Mouse (Mus musculus) cerebellum, adult 2 months (tissue): Measurements from ENCODE around the gene Wwc2. TPM values are rescaled to one million over a fixed set of nuclear protein-coding genes. Genes with fewer than 3 reads are reported as not detected.

Experiments used
- DNase-seq, 2 experiments: peaks; one replicate each; pipeline ENCODE4 v3.0.0; 2021
- H3K27ac ChIP-seq: fragments of 200-500 bp; 2 replicates; pipeline ENCODE4 v1.5.1; 2012; ENCODE audit warnings: low read length, control low read depth, inconsistent platforms; ENCODE audit not compliant: insufficient read depth
- H3K27me3 ChIP-seq: fragments of 200-500 bp; 2 replicates; pipeline ENCODE4 v1.6.1; 2012; ENCODE audit warnings: inconsistent platforms, mild to moderate bottlenecking, low read length, moderate library complexity; ENCODE audit not compliant: control insufficient read depth, insufficient read depth
- H3K4me1 ChIP-seq: fragments of 200-500 bp; 2 replicates; pipeline ENCODE4 v1.6.1; 2011; ENCODE audit warnings: low read length; ENCODE audit not compliant: control insufficient read depth, insufficient read depth
- H3K4me3 ChIP-seq: fragments of 200-500 bp; replicated peaks from 2 replicates; pipeline ENCODE3; 2011; ENCODE audit warnings: mild to moderate bottlenecking, low read depth, low read length, control low read depth; ENCODE audit not compliant: insufficient read depth
- CTCF ChIP-seq: fragments of 200-500 bp; IDR thresholded peaks from 2 replicates; pipeline ENCODE4 v1.5.1; 2011; ENCODE audit warnings: low read depth, mild to moderate bottlenecking, control low read depth, low read length, moderate library complexity, borderline replicate concordance; ENCODE audit not compliant: insufficient read depth
- POLR2A ChIP-seq: fragments of 200-500 bp; IDR thresholded peaks from 2 replicates; pipeline ENCODE4 v1.6.1; 2011; ENCODE audit warnings: low read length, control low read depth, borderline replicate concordance; ENCODE audit not compliant: insufficient read depth
- WGBS: fragments of 180-500 bp; shearing (Covaris S2); methylation state at CpG from one replicate; pipeline ENCODE4 v1.1.7; 2018; 5-methylcytosine and 5-hydroxymethylcytosine counted together
- polyA plus RNA-seq: library from polyadenylated mRNA; depleted of rRNA; stranded (reverse); fragments of >200 nt; gene quantifications from 2 replicates; pipeline ENCODE4 v1.2.3, GENCODE M21; 2012

Gene Wwc2
- polyA plus RNA-seq, 1 experiment, result 6.3 TPM

- WGBS, result 78% methylated on average over 6 of the region's 6 CpGs
- TF ChIP-seq CTCF (no peak), POLR2A (no peak)
These were observed 142.8 kb downstream of the Wwc2 start for GRCm38 (mm10) chr8:47847931-47848330.

GRCm38 (mm10) chr8:47847161-47847560, 143.6 kb downstream of the Wwc2 start:
- no peak for DNase-seq
- H3K4me1 ChIP-seq, result peaks cover 4% of the 10 kb centered on the region; the same call in 1 of the 2 replicates
- no peaks in the 10 kb centered on the region for H3K27me3 ChIP-seq
- H3K4me3 ChIP-seq, result no peak overlapping the region
- 21% methylated on average over 14 of the region's 14 CpGs for WGBS
- no peak for TF ChIP-seq POLR2A
- no peak for TF ChIP-seq CTCF
- no peak overlapping the region for H3K27ac ChIP-seq

More at GRCm38 (mm10) chr8:47847931-47848330, 142.8 kb downstream of the Wwc2 start:
- H3K27me3 ChIP-seq, result no peaks in the 10 kb centered on the region
- no peak overlapping the region for H3K27ac ChIP-seq
- H3K4me3 ChIP-seq, result no peak overlapping the region
- H3K4me1 ChIP-seq, result peaks cover 5% of the 10 kb centered on the region; the same call in 1 of the 2 replicates
- DNase-seq, result no peak

GRCm38 (mm10) chr8:47845956-47846355, 144.8 kb downstream of the Wwc2 start:
- Histone ChIP-seq H3K27ac (no peak overlapping the region), H3K4me3 (no peak overlapping the region), H3K27me3 (no peaks in the 10 kb centered on the region), H3K4me1 (no peaks in the 10 kb centered on the region)
- DNase-seq, result no peak
- WGBS, result 41% methylated on average over 13 of the region's 13 CpGs
- TF ChIP-seq CTCF, result no peak
- no peak for TF ChIP-seq POLR2A

- Histone ChIP-seq H3K27me3 (no peaks in the 10 kb centered on the region), H3K27ac (no peak overlapping the region), H3K4me1 (no peaks in the 10 kb centered on the region), H3K4me3 (no peak overlapping the region)
- TF ChIP-seq POLR2A, result no peak
- no peak for TF ChIP-seq CTCF
- no peak for DNase-seq
- WGBS, result 97% methylated on average over 10 of the region's 10 CpGs
These were observed 147.1 kb downstream of the Wwc2 start for GRCm38 (mm10) chr8:47843651-47844050.

- no peak for TF ChIP-seq POLR2A
- no peak for TF ChIP-seq CTCF
- WGBS, result 75% methylated on average over 7 of the region's 7 CpGs
- no peak overlapping the region for H3K27ac ChIP-seq
- DNase-seq, result no peak
- H3K27me3 ChIP-seq, result no peaks in the 10 kb centered on the region
- H3K4me1 ChIP-seq, result no peaks in the 10 kb centered on the region
- no peak overlapping the region for H3K4me3 ChIP-seq
These were observed 147.7 kb downstream of the Wwc2 start for GRCm38 (mm10) chr8:47843063-47843462.

GRCm38 (mm10) chr8:47833944-47834343, 156.8 kb downstream of the Wwc2 start:
- Histone ChIP-seq H3K4me1 (no peaks in the 10 kb centered on the region), H3K27ac (no peak overlapping the region), H3K27me3 (no peaks in the 10 kb centered on the region), H3K4me3 (no peak overlapping the region)
- DNase-seq, result no peak
- no peak for TF ChIP-seq CTCF
- no peak for TF ChIP-seq POLR2A
- 76% methylated on average over 1 of the region's 1 CpGs for WGBS

- no peak for DNase-seq
- TF ChIP-seq CTCF (no peak), POLR2A (no peak)
- H3K27ac ChIP-seq, result no peak overlapping the region
- H3K27me3 ChIP-seq, result no peaks in the 10 kb centered on the region
- 61% methylated on average over 6 of the region's 6 CpGs for WGBS
- no peak overlapping the region for H3K4me3 ChIP-seq
- no peaks in the 10 kb centered on the region for H3K4me1 ChIP-seq
These were observed 158.1 kb downstream of the Wwc2 start for GRCm38 (mm10) chr8:47832616-47833015.

GRCm38 (mm10) chr8:47826911-47827310, 163.8 kb downstream of the Wwc2 start:
- no peak for DNase-seq
- no peaks in the 10 kb centered on the region for H3K4me1 ChIP-seq
- no peak overlapping the region for H3K27ac ChIP-seq
- no peak overlapping the region for H3K4me3 ChIP-seq
- no peak for TF ChIP-seq CTCF
- TF ChIP-seq POLR2A, result no peak
- no peaks in the 10 kb centered on the region for H3K27me3 ChIP-seq
- WGBS, result 62% methylated on average over 9 of the region's 9 CpGs
